Mouse (Mus musculus) liver, adult 2 months (tissue): ENCODE measurements around the gene Glis3. TPM values are rescaled to one million over a fixed set of nuclear protein-coding genes. Genes with fewer than 3 reads are reported as not detected.

Experiments used
- DNase-seq: peaks from one replicate; pipeline ENCODE4 v3.0.0-alpha.2; 2011; ENCODE audit warnings: low read depth, low spot score; ENCODE audit errors: extremely low read depth
- H3K27ac ChIP-seq: fragments of 200-500 bp; replicated peaks from 2 replicates; pipeline ENCODE4 v1.5.1; 2012; ENCODE audit warnings: low read depth, mild to moderate bottlenecking, control low read depth, inconsistent platforms, low read length; ENCODE audit not compliant: insufficient read depth
- H3K27me3 ChIP-seq: fragments of 200-500 bp; 2 replicates; pipeline ENCODE4 v1.6.1; 2012; ENCODE audit warnings: mild to moderate bottlenecking, moderate library complexity, low read length, inconsistent platforms; ENCODE audit not compliant: control insufficient read depth, insufficient read depth
- H3K36me3 ChIP-seq: fragments of 200-500 bp; 2 replicates; pipeline ENCODE4 v1.6.1; 2012; ENCODE audit warnings: low read length, inconsistent platforms; ENCODE audit not compliant: control insufficient read depth, insufficient read depth
- H3K4me1 ChIP-seq: fragments of 200-500 bp; 2 replicates; pipeline ENCODE4 v1.6.1; 2011; ENCODE audit warnings: low read length; ENCODE audit not compliant: control insufficient read depth, insufficient read depth
- H3K4me3 ChIP-seq: fragments of 200-500 bp; 2 replicates; pipeline ENCODE4 v1.5.1; 2011; ENCODE audit warnings: low read depth, mild to moderate bottlenecking, control low read depth, low read length, moderate library complexity; ENCODE audit not compliant: insufficient read depth
- H3K79me2 ChIP-seq: fragments of 200-500 bp; 2 replicates; pipeline ENCODE4 v1.6.1; 2012; ENCODE audit warnings: inconsistent platforms, mild to moderate bottlenecking, low read length, moderate library complexity; ENCODE audit not compliant: control insufficient read depth, insufficient read depth
- H3K9ac ChIP-seq: fragments of 200-500 bp; 2 replicates; pipeline ENCODE4 v1.6.1; 2012; ENCODE audit warnings: low read depth, mild to moderate bottlenecking, control low read depth, inconsistent platforms, low read length
- CTCF ChIP-seq: fragments of 200-500 bp; IDR thresholded peaks from 2 replicates; pipeline ENCODE4 v1.5.1; 2011; ENCODE audit warnings: low read depth, low read length, control low read depth
- POLR2A ChIP-seq: fragments of 200-500 bp; IDR thresholded peaks from 2 replicates; pipeline ENCODE4 v1.6.1; 2011; ENCODE audit warnings: low read length, control low read depth; ENCODE audit not compliant: insufficient read depth; ENCODE audit errors: extremely low read depth
- WGBS: fragments of 180-500 bp; shearing (Covaris S2); methylation state at CpG from one replicate; pipeline ENCODE4 v1.1.7; 2018; 5-methylcytosine and 5-hydroxymethylcytosine counted together
- polyA plus RNA-seq: library from polyadenylated mRNA; depleted of rRNA; stranded (reverse); fragments of >200 nt; gene quantifications from 2 replicates; pipeline ENCODE4 v1.2.3, GENCODE M21; 2012
- total RNA-seq: library from RNA; depleted of rRNA; stranded (reverse); fragments of >200 nt; gene quantifications from 2 replicates; pipeline ENCODE4 v1.2.3, GENCODE M21; 2014

The Glis3 gene
- total and polyA plus RNA-seq, 2 experiments, result 0.37 to 0.43 TPM

DNA sequence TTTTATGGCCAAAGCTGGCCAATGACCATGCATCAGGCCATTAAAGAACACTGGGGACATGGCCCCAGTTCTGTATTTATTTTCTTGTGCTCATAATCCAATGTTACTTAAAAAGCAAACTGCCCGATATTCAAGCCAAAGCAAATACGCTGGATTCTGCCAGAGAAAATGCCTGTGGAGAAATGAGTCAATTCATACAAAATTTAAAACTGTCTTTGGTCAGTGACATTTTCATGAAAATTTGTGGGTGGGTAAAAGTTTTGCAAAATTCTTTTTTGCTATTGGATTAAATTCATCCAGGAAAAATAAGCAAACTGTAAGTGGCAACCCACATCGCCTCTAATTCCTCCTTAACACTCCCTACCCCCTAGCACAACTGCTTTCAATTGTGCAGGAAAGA lies 154.5 kb downstream of the Glis3 start:
- 49% methylated on average over 3 of the region's 3 CpGs for WGBS
- no peak overlapping the region for H3K9ac ChIP-seq
- no peak for TF ChIP-seq CTCF
- TF ChIP-seq POLR2A, result no peak
- peaks cover 3% of the 10 kb centered on the region; the same call in 1 of the 2 replicates for H3K4me1 ChIP-seq
- no peaks in the 10 kb centered on the region for H3K27me3 ChIP-seq
- peak; percentile 43 for DNase-seq
- no peak overlapping the region for H3K4me3 ChIP-seq
- no peaks in the 10 kb centered on the region for H3K36me3 ChIP-seq
- no peaks in the 10 kb centered on the region for H3K79me2 ChIP-seq
- no peak overlapping the region for H3K27ac ChIP-seq

DNA sequence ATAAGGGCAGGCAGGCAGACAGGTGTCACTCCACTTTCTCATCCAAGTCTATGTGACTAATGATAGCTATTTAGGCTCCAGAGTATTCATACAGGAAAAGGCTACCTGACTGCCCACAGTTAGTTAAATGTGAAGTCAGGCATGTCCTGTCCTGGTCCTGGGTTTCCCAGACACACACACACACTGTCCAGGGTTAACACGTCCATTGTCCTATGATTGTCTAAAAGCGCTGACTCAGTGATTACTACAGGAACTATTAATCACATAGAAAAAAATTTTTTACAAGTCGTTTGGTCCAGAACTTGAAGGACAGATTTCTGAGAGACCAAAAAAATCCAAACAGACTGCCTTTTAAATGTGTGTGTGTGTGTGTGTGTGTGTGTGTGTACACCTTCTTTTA lies 157.6 kb downstream of the Glis3 start:
- TF ChIP-seq CTCF, result no peak
- no peak for TF ChIP-seq POLR2A
- H3K27ac ChIP-seq, result no peak overlapping the region
- H3K9ac ChIP-seq, result no peak overlapping the region

DNA sequence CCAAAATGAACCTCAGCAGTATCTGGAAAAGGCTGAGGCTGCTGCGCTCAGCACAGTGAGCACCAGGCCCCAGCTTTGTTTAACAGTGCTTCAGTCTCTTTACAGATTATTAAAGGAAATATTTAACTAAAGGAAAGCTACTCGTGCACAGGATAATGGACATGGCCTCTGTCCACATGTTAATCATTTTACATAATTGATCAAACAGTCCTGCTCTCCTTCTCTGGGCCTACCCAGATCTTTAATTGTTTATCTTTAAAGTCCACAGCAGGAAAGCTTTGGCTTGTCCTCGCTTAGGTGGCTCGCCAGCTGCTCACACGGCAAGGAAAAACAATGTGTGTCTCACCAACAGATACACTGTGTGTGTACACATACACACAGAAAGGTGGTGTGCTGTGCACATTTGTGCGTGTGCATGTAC lies 159.1 kb downstream of the Glis3 start:
- no peak overlapping the region for H3K27ac ChIP-seq
- no peak overlapping the region for H3K9ac ChIP-seq
- peaks cover 3% of the 10 kb centered on the region; the same call in 1 of the 2 replicates for H3K27me3 ChIP-seq
- no peak overlapping the region for H3K4me3 ChIP-seq
- DNase-seq, result peak; percentile 89
- no peaks in the 10 kb centered on the region for H3K79me2 ChIP-seq
- H3K4me1 ChIP-seq, result peaks cover 4% of the 10 kb centered on the region; the same call in 1 of the 2 replicates
- no peaks in the 10 kb centered on the region for H3K36me3 ChIP-seq
- WGBS, result 30% methylated on average over 6 of the region's 6 CpGs
- TF ChIP-seq CTCF, result no peak
- TF ChIP-seq POLR2A, result no peak

More for the DNA sequence above, 157.6 kb downstream of the Glis3 start:
- Histone ChIP-seq H3K36me3 (no peaks in the 10 kb centered on the region), H3K79me2 (no peaks in the 10 kb centered on the region), H3K27me3 (peaks cover 3% of the 10 kb centered on the region; the same call in 1 of the 2 replicates), H3K4me1 (peaks cover 4% of the 10 kb centered on the region; the same call in 1 of the 2 replicates), H3K4me3 (no peak overlapping the region)
- no peak for DNase-seq
- 77% methylated on average over 3 of the region's 3 CpGs for WGBS

DNA sequence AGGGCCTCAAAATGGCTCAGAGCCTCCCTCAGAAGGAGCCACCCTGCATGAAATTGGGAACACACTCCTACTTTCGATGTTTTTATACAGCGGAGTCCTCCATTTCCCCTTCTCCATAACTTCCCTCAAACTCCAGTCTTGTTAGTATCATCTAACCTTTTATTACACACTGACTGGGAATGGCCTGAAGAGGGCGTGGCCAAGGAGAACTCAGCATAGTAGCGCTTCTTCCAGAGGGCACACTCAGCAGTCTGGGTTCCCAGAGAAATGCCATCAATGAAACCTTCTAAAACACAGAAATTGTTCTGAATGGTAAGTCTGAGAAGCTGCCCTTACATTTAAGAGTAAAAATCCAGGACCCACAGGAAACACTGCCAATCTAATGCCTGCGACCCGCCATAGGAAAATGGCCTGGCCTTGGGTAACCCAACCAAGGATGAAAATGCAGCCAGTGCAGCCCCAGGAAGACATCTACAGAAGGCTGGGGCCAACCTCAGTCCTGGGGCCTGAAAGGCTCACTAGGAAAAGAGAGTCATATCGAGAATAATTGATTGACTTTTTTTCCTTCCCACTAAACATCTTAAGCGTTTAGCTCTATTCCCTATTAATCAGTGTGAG lies 159.6 kb downstream of the Glis3 start:
- no peak for DNase-seq
- Histone ChIP-seq H3K9ac (no peak overlapping the region), H3K4me3 (no peak overlapping the region), H3K27ac (no peak overlapping the region), H3K27me3 (peaks cover 3% of the 10 kb centered on the region; the same call in 1 of the 2 replicates), H3K4me1 (peaks cover 4% of the 10 kb centered on the region; the same call in 1 of the 2 replicates), H3K79me2 (no peaks in the 10 kb centered on the region), H3K36me3 (no peaks in the 10 kb centered on the region)
- WGBS, result 80% methylated on average over 8 of the region's 8 CpGs
- TF ChIP-seq CTCF (no peak), POLR2A (no peak)

DNA sequence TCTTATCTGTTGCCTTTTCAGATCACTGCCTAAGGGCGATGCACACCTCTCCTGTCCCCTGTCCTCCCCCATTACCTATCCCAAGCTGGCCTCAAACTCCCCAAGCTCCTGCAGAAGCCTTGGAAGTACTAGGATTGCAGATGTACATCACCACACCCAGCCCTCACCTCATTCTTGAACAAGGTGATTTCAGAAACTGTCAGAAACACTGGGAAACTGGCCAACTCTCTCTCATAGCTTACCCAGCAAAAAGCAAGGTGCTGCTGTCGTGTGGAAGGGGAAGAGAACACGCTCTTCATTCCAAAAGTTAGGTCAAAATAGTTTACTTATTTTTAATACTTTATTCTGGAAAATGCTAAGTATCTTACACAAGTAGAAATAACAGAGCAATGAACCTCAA lies 160.6 kb downstream of the Glis3 start:
- Histone ChIP-seq H3K4me1 (peaks cover 4% of the 10 kb centered on the region; the same call in 1 of the 2 replicates), H3K9ac (no peak overlapping the region), H3K79me2 (no peaks in the 10 kb centered on the region), H3K27me3 (peaks cover 3% of the 10 kb centered on the region; the same call in 1 of the 2 replicates), H3K4me3 (no peak overlapping the region), H3K36me3 (no peaks in the 10 kb centered on the region), H3K27ac (no peak overlapping the region)
- 74% methylated on average over 3 of the region's 3 CpGs for WGBS
- DNase-seq, result no peak
- TF ChIP-seq CTCF, result no peak
- TF ChIP-seq POLR2A, result no peak

DNA sequence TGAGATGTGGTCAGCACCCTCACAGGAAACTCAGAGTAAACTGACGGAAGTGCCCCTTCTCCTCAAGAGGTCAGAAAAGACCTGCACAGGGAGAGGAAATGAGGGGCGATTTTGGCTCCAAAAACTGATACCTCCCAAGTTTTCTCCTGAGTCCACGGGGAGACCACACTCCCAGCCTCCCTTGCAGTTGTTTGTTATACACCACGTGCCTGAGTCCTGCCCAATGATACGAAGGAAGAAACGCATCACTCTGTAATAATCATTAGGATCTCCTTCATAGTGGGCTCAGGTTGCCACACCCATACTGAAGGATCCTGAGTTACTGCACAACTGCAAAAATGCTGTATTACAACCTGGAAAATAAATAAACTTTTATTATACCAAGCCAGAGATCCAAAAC lies 161.0 kb downstream of the Glis3 start:
- no peak overlapping the region for H3K27ac ChIP-seq
- WGBS, result 83% methylated on average over 6 of the region's 6 CpGs
- TF ChIP-seq CTCF (no peak), POLR2A (no peak)
- H3K27me3 ChIP-seq, result peaks cover 3% of the 10 kb centered on the region; the same call in 1 of the 2 replicates
- H3K4me3 ChIP-seq, result no peak overlapping the region
- no peaks in the 10 kb centered on the region for H3K36me3 ChIP-seq
- peaks cover 4% of the 10 kb centered on the region; the same call in 1 of the 2 replicates for H3K4me1 ChIP-seq
- H3K9ac ChIP-seq, result no peak overlapping the region
- H3K79me2 ChIP-seq, result no peaks in the 10 kb centered on the region
- no peak for DNase-seq
